Mouse (Mus musculus): ENCODE data around the gene Pccb.

The Pccb gene

GRCm38 (mm10) chr9:101042249-101042648 lies 7.6 kb upstream of the Pccb start:
- DNase-seq = no peak

GRCm38 (mm10) chr9:101041508-101041907 lies 6.8 kb upstream of the Pccb start:
- DNase-seq = no peak

GRCm38 (mm10) chr9:101038634-101039033 lies 3.9 kb upstream of the Pccb start:
- no peak for DNase-seq

- DNase-seq = no peak
These were observed 2.7 kb upstream of the Pccb start for GRCm38 (mm10) chr9:101037396-101037795.

- no peak for DNase-seq
These were observed 2.2 kb upstream of the Pccb start for GRCm38 (mm10) chr9:101036876-101037275.

GRCm38 (mm10) chr9:101035836-101036596 lies 1.3 kb upstream of the Pccb start:
- DNase-seq = no peak

- DNase-seq = no peak
These were observed 794 bp downstream of the Pccb start for GRCm38 (mm10) chr9:101033761-101034447.

GRCm38 (mm10) chr9:101018768-101019167 lies 15.9 kb downstream of the Pccb start:
- DNase-seq = no peak

GRCm38 (mm10) chr9:101017734-101018516 lies 16.8 kb downstream of the Pccb start:
- no peak for DNase-seq

- no peak for DNase-seq
These were observed 19.4 kb downstream of the Pccb start for GRCm38 (mm10) chr9:101015324-101015723.

GRCm38 (mm10) chr9:101012433-101012832 lies 22.3 kb downstream of the Pccb start:
- DNase-seq = no peak

GRCm38 (mm10) chr9:101005866-101006265 lies 28.8 kb downstream of the Pccb start:
- no peak for DNase-seq

- DNase-seq = no peak
These were observed 31.4 kb downstream of the Pccb start for GRCm38 (mm10) chr9:101003302-101003701.

GRCm38 (mm10) chr9:101002841-101003240 lies 31.9 kb downstream of the Pccb start:
- DNase-seq = no peak

- DNase-seq = no peak
These were observed 32.6 kb downstream of the Pccb start for GRCm38 (mm10) chr9:101002053-101002452.

GRCm38 (mm10) chr9:100997138-100997537 lies 37.6 kb downstream of the Pccb start:
- no peak for DNase-seq

GRCm38 (mm10) chr9:100993937-100994336 lies 40.8 kb downstream of the Pccb start:
- no peak for DNase-seq

GRCm38 (mm10) chr9:100992191-100992590 lies 42.5 kb downstream of the Pccb start:
- no peak for DNase-seq

- no peak for DNase-seq
These were observed 43.4 kb downstream of the Pccb start for GRCm38 (mm10) chr9:100991321-100991720.

- no peak for DNase-seq
These were observed 44.1 kb downstream of the Pccb start for GRCm38 (mm10) chr9:100990609-100991008.

GRCm38 (mm10) chr9:100987850-100988249 lies 46.8 kb downstream of the Pccb start:
- DNase-seq = no peak

GRCm38 (mm10) chr9:100987006-100987405 lies 47.7 kb downstream of the Pccb start:
- DNase-seq = no peak
